Comparison of ENCODE assay signal across 23 mouse cellular contexts in genomic region chr15:77262782-77263181, GRCm38 (mm10).
"Had no signal": no experiment of that assay in that cellular context is flagged by ENCODE, and none has a peak within 500 bp of the region (broad histone marks: within the 10 kb centered on the region; RNA-seq: fewer than 3 reads in every experiment).

No protein-coding gene starts in this region.

- H3K27me3 ChIP-seq: heart, embryonic 13.5 days; heart, embryonic 15.5 days; hindbrain, embryonic 13.5 days; hindbrain, embryonic 15.5 days; limb, embryonic 12.5 days; liver, embryonic 13.5 days had no signal

- H3K27ac ChIP-seq: heart, adult 2 months; heart, embryonic 13.5 days; heart, embryonic 15.5 days; hindbrain, embryonic 13.5 days; hindbrain, embryonic 15.5 days; hindbrain, postnatal 0 days; layer of hippocampus, adult 2 months; left cerebral cortex, adult 2 months; limb, embryonic 10.5 days; limb, embryonic 12.5 days; liver, embryonic 13.5 days had no signal

- H3K36me3 ChIP-seq: heart, embryonic 13.5 days; heart, embryonic 15.5 days; hindbrain, embryonic 13.5 days; hindbrain, embryonic 15.5 days; limb, embryonic 12.5 days; liver, embryonic 13.5 days had no signal

- H3K9me3 ChIP-seq: heart, embryonic 13.5 days; heart, embryonic 15.5 days; hindbrain, embryonic 13.5 days; hindbrain, embryonic 15.5 days; limb, embryonic 10.5 days; limb, embryonic 12.5 days; liver, embryonic 13.5 days had no signal

- H3K9ac ChIP-seq: heart, embryonic 13.5 days; heart, embryonic 15.5 days; hindbrain, embryonic 13.5 days; hindbrain, embryonic 15.5 days; limb, embryonic 12.5 days; liver, embryonic 13.5 days had no signal

- DNase-seq: gastrocnemius, postnatal 14 days; gastrocnemius, postnatal 36 days; heart, adult 11 months; heart, adult 2 months; heart, postnatal 14 days; heart, postnatal 36 days; kidney, adult 18-20 months; kidney, adult 8-10 months; kidney, postnatal 10 days; kidney, postnatal 25 days; kidney, postnatal 4 days; liver; liver, embryonic 13.5 days had no signal

- H3K4me2 ChIP-seq: heart, embryonic 11.5 days; heart, embryonic 13.5 days; heart, embryonic 15.5 days; hindbrain, embryonic 13.5 days; hindbrain, embryonic 15.5 days; limb, embryonic 12.5 days; liver, embryonic 13.5 days had no signal

- ATAC-seq: hindbrain, postnatal 0 days had no signal

- H3K4me3 ChIP-seq: heart, adult 2 months; heart, embryonic 13.5 days; heart, embryonic 15.5 days; hindbrain, embryonic 13.5 days; hindbrain, embryonic 15.5 days; layer of hippocampus, adult 2 months; left cerebral cortex, adult 2 months; limb, embryonic 10.5 days; limb, embryonic 12.5 days; liver, embryonic 13.5 days had no signal
